Mouse (Mus musculus): Measurements from ENCODE around the gene Larp4b.
"Not testable (repeated sequence)": the region's sequence is repeated elsewhere in the genome, so short reads cannot be mapped to it uniquely, and the experiment has no call there.

Larp4b gene

DNA sequence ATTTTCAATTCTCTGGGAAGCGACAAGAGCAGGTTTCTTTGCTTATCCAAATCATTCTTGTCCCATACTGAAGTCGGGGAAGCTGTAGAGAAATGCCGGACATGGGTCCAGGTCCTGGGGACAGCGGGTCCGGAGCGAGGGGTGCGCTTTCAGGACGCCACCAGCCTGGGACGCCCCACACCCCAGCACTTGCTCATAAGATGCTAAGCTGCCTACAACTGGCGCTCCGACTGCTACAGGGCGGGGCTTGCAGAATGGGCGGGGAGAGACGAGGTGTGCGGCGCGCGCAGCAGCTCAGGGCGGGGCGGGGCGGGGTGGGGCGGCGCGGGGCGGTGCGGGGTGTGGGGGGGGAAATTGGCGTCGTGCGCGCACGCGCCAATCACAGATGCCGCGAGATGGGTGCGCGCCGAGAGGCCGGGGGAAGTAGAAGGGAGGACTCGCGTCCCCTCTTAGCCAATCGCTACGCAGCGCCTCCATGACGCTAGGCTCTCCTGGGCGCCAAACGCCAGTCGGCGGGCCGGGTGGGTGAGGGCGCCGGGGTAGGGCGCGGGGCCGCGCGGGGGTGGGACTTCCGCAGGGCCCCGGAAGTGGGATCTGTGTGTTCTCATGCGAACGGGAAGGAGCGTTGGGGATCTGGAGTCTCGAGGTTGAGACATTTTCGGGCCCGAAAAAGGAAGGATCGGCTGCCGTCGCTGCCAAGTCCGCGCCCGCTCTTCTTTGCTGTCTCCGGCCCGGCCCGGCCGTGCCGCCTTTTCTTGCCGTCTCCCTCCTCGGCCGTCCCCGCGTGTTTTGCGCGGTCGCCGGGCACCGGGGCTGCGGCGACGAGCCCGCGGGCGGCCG, at the start of gene Larp4b:
Gene Larp4b (plus strand): TSS at position 566 of the 840 bp plus-strand sequence.
- peak; percentile 99 for DNase-seq (ENCODE audit: low read depth, low spot score)

DNA sequence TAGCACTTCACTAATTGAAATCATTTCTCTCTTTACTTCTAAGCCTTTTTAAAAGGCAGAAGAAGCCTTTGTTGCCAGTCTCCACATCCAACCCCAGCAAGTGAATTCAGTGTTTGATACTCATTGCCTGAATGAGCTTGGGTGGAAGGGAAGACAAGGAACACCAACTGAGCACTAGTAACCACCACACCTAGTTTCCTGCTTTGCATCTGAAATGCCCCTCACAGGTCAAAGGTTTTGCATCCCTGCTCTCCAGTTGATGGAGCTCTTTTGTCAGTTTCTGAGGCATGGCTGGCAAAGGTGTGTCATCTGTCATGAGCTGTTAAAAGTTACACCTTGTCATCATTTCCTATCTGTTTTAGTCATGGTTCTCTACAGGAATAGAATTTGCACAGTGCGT, 49.0 kb upstream of the Larp4b start:
- DNase-seq (ENCODE audit: low read depth, low spot score) = no peak

GRCm38 (mm10) chr13:9052049-9052691, 41.5 kb upstream of the Larp4b start:
- DNase-seq (ENCODE audit: low read depth, low spot score) = not testable (repeated sequence)

DNA sequence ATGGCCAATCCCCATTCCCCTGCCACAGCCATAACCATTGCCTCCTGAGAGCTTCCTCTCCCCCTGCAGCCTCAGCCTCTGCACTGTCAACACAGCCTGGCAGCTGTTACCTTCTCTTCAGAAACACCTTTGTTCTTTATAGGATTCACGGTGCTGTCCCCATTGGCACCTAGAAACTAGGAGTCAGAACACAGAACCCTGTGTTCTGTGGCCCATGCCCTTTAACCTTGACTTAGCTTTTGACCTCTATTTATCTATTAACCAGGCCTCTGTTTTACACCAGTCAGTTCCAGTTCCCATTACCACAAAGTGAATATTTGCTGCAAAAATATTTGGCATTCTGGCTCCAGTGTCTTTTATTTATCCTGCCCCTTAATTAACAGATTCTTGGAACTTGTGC, 36.4 kb upstream of the Larp4b start:
- DNase-seq (ENCODE audit: low read depth, low spot score) = no peak

- no peak for DNase-seq (ENCODE audit: low read depth, low spot score)
Observed at GRCm38 (mm10) chr13:9058706-9059105, 35.0 kb upstream of the Larp4b start.

- DNase-seq (ENCODE audit: low read depth, low spot score) = no peak
Observed at GRCm38 (mm10) chr13:9061394-9061793, 32.3 kb upstream of the Larp4b start.

GRCm38 (mm10) chr13:9064196-9064595, 29.5 kb upstream of the Larp4b start:
- DNase-seq (ENCODE audit: low read depth, low spot score) = no peak

GRCm38 (mm10) chr13:9066107-9066506, 27.6 kb upstream of the Larp4b start:
- peak; percentile 23 for DNase-seq (ENCODE audit: low read depth, low spot score)

DNA sequence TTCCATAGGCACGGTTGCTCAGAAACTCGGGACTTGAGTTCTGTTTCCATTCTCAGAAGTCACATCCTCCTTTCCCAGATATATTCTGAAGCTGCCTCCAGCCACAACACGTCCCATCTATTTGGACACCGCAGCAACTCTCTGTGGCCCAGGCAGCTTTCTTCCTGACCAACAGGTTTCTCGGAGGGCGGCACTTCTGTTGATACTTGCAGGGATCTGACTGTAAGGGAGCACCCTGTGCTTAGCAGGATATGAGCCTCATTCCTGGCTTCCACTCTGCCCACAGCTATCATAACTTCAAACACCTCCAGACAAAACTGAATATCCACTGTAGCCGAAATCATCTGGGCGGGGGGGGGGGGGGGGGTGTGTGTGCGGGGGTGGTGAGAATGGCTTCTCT, 22.7 kb upstream of the Larp4b start:
- no peak for DNase-seq (ENCODE audit: low read depth, low spot score)

GRCm38 (mm10) chr13:9073818-9074217, 19.9 kb upstream of the Larp4b start:
- no peak for DNase-seq (ENCODE audit: low read depth, low spot score)

DNA sequence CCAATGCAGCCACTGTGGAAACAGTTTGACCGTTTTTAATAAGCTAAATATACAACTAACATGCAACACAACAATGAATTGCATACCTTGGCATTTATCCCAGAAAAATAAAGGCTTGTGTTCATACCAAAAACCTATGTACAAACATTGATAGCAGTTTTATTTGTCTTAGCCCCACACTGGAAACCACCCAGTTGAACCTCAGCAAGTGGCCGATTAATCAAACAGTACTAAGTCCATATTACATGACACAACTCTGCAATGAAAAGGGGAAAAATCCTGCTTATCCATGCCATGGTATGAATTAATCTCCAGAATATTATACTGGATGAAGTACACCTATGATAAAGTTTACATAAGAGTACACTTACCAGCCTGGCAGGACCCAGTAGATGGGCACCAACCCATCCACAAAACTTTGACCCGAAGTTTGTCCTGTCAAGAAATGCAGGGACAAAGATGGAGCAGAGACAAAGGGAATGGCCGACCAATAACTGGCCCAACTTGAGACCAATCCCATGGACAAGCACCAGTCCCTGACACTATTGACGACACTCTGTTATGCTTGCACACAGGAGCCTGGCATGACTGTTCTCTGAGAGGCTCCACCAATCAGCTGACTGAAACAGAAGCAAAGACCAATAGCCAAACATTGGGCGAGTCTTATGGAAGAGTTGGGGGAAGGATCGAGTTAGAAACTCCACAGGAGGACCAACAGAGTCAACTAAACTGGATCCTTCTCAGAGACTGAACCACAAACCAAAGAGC, 17.7 kb upstream of the Larp4b start:
- DNase-seq (ENCODE audit: low read depth, low spot score) = no peak

DNA sequence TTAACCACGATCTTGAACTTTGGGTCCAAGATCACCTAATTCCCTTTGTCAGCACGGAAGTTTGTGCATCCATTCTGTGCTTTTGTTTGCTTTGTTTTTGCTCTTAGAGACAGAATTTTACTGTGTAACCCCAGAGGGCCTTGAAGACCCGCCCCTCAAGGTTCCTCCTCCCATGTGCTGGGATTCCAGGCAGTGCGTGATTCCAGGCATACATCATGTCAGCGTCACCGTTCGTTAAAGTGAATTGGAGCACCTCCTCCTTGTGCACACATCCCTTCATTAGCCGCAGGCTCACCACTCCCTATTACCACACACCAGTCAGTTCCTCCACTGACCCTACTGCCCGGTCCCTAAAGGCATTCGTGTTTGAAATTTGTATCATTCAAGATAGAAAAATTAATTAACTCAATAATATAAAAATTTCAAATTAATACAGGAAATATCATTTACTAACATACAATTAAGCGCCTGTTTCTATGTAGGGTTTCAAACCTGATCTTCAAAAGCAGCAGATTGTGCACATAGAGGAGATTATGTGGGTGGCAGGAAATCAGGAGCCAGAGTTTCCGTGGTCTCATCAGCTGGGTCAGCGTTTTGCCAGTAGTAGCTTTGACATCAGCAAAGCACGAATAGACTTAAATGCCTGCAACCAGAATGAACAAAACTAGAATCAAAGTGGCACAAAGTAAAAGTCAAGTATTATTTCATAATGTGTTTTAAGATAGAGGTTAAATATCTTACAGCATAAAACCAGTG, 11.4 kb upstream of the Larp4b start:
- DNase-seq (ENCODE audit: low read depth, low spot score) = no peak

DNA sequence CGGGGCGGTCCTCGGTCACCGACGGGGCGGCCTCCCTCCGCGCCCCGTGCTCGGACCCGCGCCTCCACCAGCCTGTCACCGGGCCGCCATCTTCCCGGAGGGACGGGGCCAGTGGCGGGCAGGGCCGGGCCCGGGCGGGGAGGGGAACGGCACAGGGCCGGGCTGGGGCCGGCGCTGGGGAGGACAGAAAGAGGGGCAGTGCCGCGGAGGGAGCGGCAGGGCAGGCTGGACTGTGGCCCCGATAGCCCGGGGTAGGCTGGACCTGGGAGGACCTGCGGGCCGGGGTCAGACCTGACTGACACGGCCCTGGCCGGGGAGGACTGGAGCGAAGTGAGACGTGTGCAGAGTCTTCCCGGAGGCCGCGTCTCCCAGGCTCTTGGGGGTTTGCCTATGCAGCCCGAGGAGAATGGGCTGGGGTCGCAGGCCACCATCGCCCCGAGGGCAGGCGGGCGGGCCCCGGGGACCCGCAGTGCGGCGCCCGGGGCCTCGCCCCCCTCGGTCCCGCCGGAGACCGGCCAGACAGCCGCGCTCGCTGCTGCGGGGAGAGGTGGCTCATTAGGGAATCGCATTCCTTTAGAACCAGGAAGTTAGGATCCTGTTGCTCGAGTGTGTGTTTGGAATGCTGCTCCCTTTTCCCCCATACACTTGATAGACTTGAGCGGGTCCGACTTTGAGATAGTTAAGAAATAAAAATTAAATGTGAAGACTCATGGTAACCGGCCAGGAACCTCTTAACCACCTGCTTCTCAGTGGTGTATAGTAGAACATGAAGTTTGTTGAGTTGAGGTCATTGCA, 702 bp downstream of the Larp4b start:
- peak; percentile 49 for DNase-seq (ENCODE audit: low read depth, low spot score)

- DNase-seq (ENCODE audit: low read depth, low spot score) = no peak
Observed at GRCm38 (mm10) chr13:9099289-9099688, 5.6 kb downstream of the Larp4b start.

DNA sequence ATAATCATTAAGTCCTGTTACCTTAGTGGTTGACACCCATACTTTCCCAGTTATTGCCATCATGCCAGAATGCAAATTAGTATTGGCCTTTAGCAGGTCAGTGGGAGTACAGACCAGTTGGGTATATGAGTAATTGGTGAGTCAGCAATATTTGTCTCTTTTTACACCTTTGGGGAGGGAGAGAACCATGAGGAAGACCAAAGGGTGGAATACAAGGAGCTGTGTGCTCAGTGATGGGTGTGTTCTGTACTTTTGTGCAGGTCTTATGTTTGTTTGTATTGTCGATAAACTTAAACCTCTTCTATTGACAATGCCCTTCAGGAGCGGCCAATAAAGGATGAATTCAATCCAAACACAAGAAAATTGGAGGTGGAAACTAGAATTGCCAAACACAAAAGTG, 6.8 kb downstream of the Larp4b start:
- no peak for DNase-seq (ENCODE audit: low read depth, low spot score)

GRCm38 (mm10) chr13:9106246-9106645, 12.6 kb downstream of the Larp4b start:
- no peak for DNase-seq (ENCODE audit: low read depth, low spot score)

DNA sequence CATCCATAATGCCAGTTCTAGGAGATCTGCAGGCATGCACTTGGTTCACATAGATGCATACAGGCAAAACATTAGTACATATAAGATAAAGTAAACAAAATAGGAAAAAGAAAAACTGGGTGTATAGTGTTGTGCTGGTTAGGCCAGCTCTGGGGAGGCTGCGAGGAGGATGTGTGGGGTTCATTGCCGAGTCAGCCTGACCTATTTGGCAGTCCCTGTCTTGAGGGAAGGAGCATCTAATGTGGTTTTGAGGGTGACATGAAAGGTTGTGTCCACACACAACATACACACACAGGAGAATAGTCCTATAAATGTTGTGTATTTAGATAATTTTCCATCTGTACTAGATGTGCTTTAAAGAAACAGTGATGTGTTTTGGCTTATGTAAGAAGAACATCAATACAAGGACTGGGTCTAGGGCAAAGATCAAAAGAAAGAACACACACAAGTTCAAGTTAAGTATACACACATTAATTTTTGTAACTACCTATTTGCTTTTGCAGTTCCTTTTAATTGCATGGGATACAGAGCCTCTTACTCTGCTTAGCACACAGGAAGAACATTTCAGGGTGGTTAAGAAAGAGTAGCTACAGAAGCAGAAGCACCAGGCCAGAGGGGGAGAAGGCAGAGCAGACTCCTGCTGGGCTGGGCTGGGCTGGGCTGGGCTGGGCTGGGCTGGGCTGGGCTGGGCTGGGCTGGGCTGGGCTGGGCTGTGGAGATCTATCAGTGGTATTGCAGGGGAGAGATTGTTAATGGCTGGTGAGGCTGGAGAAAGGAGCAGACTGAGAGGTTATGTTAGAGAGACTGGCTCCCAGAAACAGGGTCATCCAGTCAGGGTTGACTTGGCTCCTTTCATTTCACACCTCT, 13.5 kb downstream of the Larp4b start:
- no peak for DNase-seq (ENCODE audit: low read depth, low spot score)

- no peak for DNase-seq (ENCODE audit: low read depth, low spot score)
Observed at GRCm38 (mm10) chr13:9113735-9114134, 20.1 kb downstream of the Larp4b start.

- no peak for DNase-seq (ENCODE audit: low read depth, low spot score)
Observed at GRCm38 (mm10) chr13:9120835-9121542, 27.3 kb downstream of the Larp4b start.

Data from mesoderm, embryonic 11.5 days (tissue).